Mouse (Mus musculus) MEL (cell line): ENCODE measurements around the gene Tcf19. TPM values are rescaled to one million over a fixed set of nuclear protein-coding genes. Genes with fewer than 3 reads are reported as not detected.

ENCODE experiments used
- DNase-seq: peaks from one replicate; pipeline ENCODE4 v3.0.0; 2011; ENCODE audit warnings: low read depth, low spot score
- H3K27ac ChIP-seq: 2 replicates; pipeline ENCODE4 v1.5.1; 2012; ENCODE audit warnings: low read depth, mild to moderate bottlenecking, control low read depth, low read length, moderate library complexity; ENCODE audit not compliant: control insufficient read depth
- H3K27me3 ChIP-seq, 2 experiments: fragments of 150-350 bp in 1 of 2; sonication (generic) in 1 of 2; 2 replicates each; pipeline ENCODE4 v1.6.1; 2012; ENCODE audit warnings: low read length in 2 of 2, mild to moderate bottlenecking in 2 of 2, improper control_type of control experiment in 1 of 2, moderate library complexity in 1 of 2; ENCODE audit not compliant: insufficient read depth in 2 of 2, control insufficient read depth in 1 of 2
- H3K36me3 ChIP-seq, 2 experiments: 2 replicates each; pipeline ENCODE4 v1.6.1; 2012 to 2014; ENCODE audit warnings: low read length in 2 of 2, improper control_type of control experiment in 1 of 2, inconsistent platforms in 1 of 2, mild to moderate bottlenecking in 1 of 2; ENCODE audit not compliant: insufficient read depth in 2 of 2, control insufficient read depth in 1 of 2
- H3K4me1 ChIP-seq, 2 experiments: fragments of 150-350 bp in 1 of 2; sonication (generic) in 1 of 2; 2 replicates each; pipeline ENCODE4 v1.6.1; 2012; ENCODE audit warnings: low read length in 2 of 2, improper control_type of control experiment in 1 of 2, mild to moderate bottlenecking in 1 of 2; ENCODE audit not compliant: insufficient read depth in 2 of 2, control insufficient read depth in 1 of 2
- H3K4me3 ChIP-seq, 2 experiments: fragments of 150-350 bp in 1 of 2; sonication (generic) in 1 of 2; 2 replicates each; pipeline ENCODE4 v1.5.1; 2012; ENCODE audit warnings: low read depth in 2 of 2, low read length in 2 of 2, mild to moderate bottlenecking in 2 of 2, moderate library complexity in 2 of 2, control low read depth in 1 of 2, improper control_type of control experiment in 1 of 2; ENCODE audit not compliant: control insufficient read depth in 1 of 2, insufficient read depth in 1 of 2
- H3K79me2 ChIP-seq: 2 replicates; pipeline ENCODE4 v1.6.1; 2012; ENCODE audit warnings: mild to moderate bottlenecking, low read length, moderate library complexity; ENCODE audit not compliant: control insufficient read depth, poor library complexity, insufficient read depth
- H3K9ac ChIP-seq: 2 replicates; pipeline ENCODE4 v1.6.1; 2012; ENCODE audit warnings: low read depth, mild to moderate bottlenecking, control low read depth, low read length, moderate library complexity; ENCODE audit not compliant: control insufficient read depth, poor library complexity, severe bottlenecking
- H3K9me3 ChIP-seq: fragments of 150-350 bp; sonication (generic); replicated peaks from 2 replicates; pipeline ENCODE4 v1.6.1; 2012; ENCODE audit warnings: mild to moderate bottlenecking, low read length, improper control_type of control experiment, moderate library complexity; ENCODE audit not compliant: insufficient read depth
- BHLHE40 ChIP-seq: IDR thresholded peaks from 2 replicates; pipeline ENCODE4 v1.6.1; 2012; ENCODE audit warnings: low read depth, mild to moderate bottlenecking, inconsistent platforms, low read length, improper control_type of control experiment, borderline replicate concordance
- CHD1 ChIP-seq: IDR thresholded peaks from 2 replicates; pipeline ENCODE4 v1.6.1; 2012; ENCODE audit warnings: low read depth, mild to moderate bottlenecking, inconsistent platforms, low read length, improper control_type of control experiment
- CTCF ChIP-seq, 3 experiments: IDR thresholded peaks in 2 of 3; conservative IDR thresholded peaks in 1 of 3; 2 replicates each; pipeline ENCODE4 v1.5.1; 2011 to 2012; ENCODE audit warnings: low read length in 3 of 3, low read depth in 2 of 3, mild to moderate bottlenecking in 2 of 3, improper control_type of control experiment in 1 of 3, inconsistent platforms in 1 of 3, mixed read lengths in 1 of 3, moderate library complexity in 1 of 3; ENCODE audit not compliant: control insufficient read depth in 1 of 3, insufficient read depth in 1 of 3, poor library complexity in 1 of 3, severe bottlenecking in 1 of 3
- EP300 ChIP-seq, 2 experiments: IDR thresholded peaks; 2 replicates each; pipeline ENCODE4 v1.6.1; 2011; ENCODE audit warnings: improper control_type of control experiment in 2 of 2, low read length in 2 of 2, low read depth in 1 of 2, mild to moderate bottlenecking in 1 of 2
- HCFC1 ChIP-seq: IDR thresholded peaks from 2 replicates; pipeline ENCODE4 v1.6.1; 2012; ENCODE audit warnings: low read depth, mild to moderate bottlenecking, inconsistent platforms, low read length, improper control_type of control experiment, moderate library complexity
- JUND ChIP-seq: IDR thresholded peaks from 2 replicates; pipeline ENCODE4 v1.6.1; 2011; ENCODE audit warnings: low read depth, mild to moderate bottlenecking, improper control_type of control experiment, low read length
- MAFK ChIP-seq: IDR thresholded peaks from 2 replicates; pipeline ENCODE4 v1.6.1; 2011; ENCODE audit warnings: low read depth, mild to moderate bottlenecking, low read length, improper control_type of control experiment, borderline replicate concordance
- MAX ChIP-seq: IDR thresholded peaks from 2 replicates; pipeline ENCODE4 v1.6.1; 2011; ENCODE audit warnings: low read length, improper control_type of control experiment
- MAZ ChIP-seq: IDR thresholded peaks from 2 replicates; pipeline ENCODE4 v1.6.1; 2012; ENCODE audit warnings: low read depth, mild to moderate bottlenecking, inconsistent platforms, low read length, improper control_type of control experiment
- MYC ChIP-seq: IDR thresholded peaks from 2 replicates; pipeline ENCODE4 v1.6.1; 2011; ENCODE audit warnings: low read depth, mild to moderate bottlenecking, low read length, improper control_type of control experiment, moderate library complexity
- NELFE ChIP-seq: IDR thresholded peaks from 2 replicates; pipeline ENCODE4 v1.6.1; 2011; ENCODE audit warnings: low read depth, low read length, improper control_type of control experiment
- NRF1 ChIP-seq: IDR thresholded peaks from 2 replicates; pipeline ENCODE4 v1.6.1; 2014; ENCODE audit warnings: low read depth, mild to moderate bottlenecking, inconsistent platforms, low read length, improper control_type of control experiment, moderate library complexity; ENCODE audit not compliant: poor library complexity, insufficient read depth, severe bottlenecking
- POLR2AphosphoS2 ChIP-seq: IDR thresholded peaks from 2 replicates; pipeline ENCODE4 v1.6.1; 2011; ENCODE audit warnings: low read length, improper control_type of control experiment
- POLR2AphosphoS5 ChIP-seq: IDR thresholded peaks from 2 replicates; pipeline ENCODE4 v1.6.1; 2012; ENCODE audit warnings: low read depth, borderline replicate concordance, mild to moderate bottlenecking, inconsistent platforms, low read length, moderate library complexity, mixed read lengths
- RAD21 ChIP-seq: IDR thresholded peaks from 2 replicates; pipeline ENCODE4 v1.6.1; 2011; ENCODE audit warnings: mild to moderate bottlenecking, low read depth, low read length, improper control_type of control experiment
- RCOR1 ChIP-seq: IDR thresholded peaks from 2 replicates; pipeline ENCODE4 v1.6.1; 2012; ENCODE audit warnings: low read depth, mild to moderate bottlenecking, inconsistent platforms, low read length, improper control_type of control experiment
- SIN3A ChIP-seq: IDR thresholded peaks from 2 replicates; pipeline ENCODE4 v1.6.1; 2012; ENCODE audit warnings: low read length, improper control_type of control experiment, inconsistent platforms
- SMC3 ChIP-seq: IDR thresholded peaks from 2 replicates; pipeline ENCODE4 v1.6.1; 2011; ENCODE audit warnings: low read depth, low read length, improper control_type of control experiment
- TAL1 ChIP-seq: IDR thresholded peaks from 2 replicates; pipeline ENCODE4 v1.6.1; 2012; ENCODE audit warnings: mild to moderate bottlenecking, inconsistent platforms, low read length, moderate library complexity, mixed read lengths
- TBP ChIP-seq: IDR thresholded peaks from 2 replicates; pipeline ENCODE4 v1.8.0; 2011; ENCODE audit warnings: low read depth, low read length, improper control_type of control experiment
- UBTF ChIP-seq: IDR thresholded peaks from 2 replicates; pipeline ENCODE4 v1.6.1; 2012; ENCODE audit warnings: low read depth, mild to moderate bottlenecking, inconsistent platforms, low read length, improper control_type of control experiment, moderate library complexity, borderline replicate concordance; ENCODE audit not compliant: insufficient read depth
- USF1 ChIP-seq: IDR thresholded peaks from 2 replicates; pipeline ENCODE4 v1.6.1; 2014; ENCODE audit warnings: low read depth, mild to moderate bottlenecking, inconsistent platforms, low read length, improper control_type of control experiment, moderate library complexity
- USF2 ChIP-seq, 2 experiments: IDR thresholded peaks; 2 replicates each; pipeline ENCODE4 v1.6.1; 2011 to 2012; ENCODE audit warnings: improper control_type of control experiment in 2 of 2, low read length in 2 of 2, borderline replicate concordance in 1 of 2, inconsistent platforms in 1 of 2, low read depth in 1 of 2, mild to moderate bottlenecking in 1 of 2; ENCODE audit not compliant: insufficient read depth in 1 of 2
- ZC3H11A ChIP-seq: IDR thresholded peaks from 2 replicates; pipeline ENCODE4 v1.6.1; 2012; ENCODE audit warnings: low read depth, mild to moderate bottlenecking, inconsistent platforms, low read length, improper control_type of control experiment
- ZMIZ1 ChIP-seq: IDR thresholded peaks from 2 replicates; pipeline ENCODE4 v1.6.1; 2012; ENCODE audit warnings: low read depth, mild to moderate bottlenecking, inconsistent platforms, low read length, improper control_type of control experiment, moderate library complexity
- ZNF384 ChIP-seq: IDR thresholded peaks from 2 replicates; pipeline ENCODE4 v1.6.1; 2012; ENCODE audit warnings: low read depth, mild to moderate bottlenecking, inconsistent platforms, low read length, improper control_type of control experiment
- polyA plus RNA-seq, 2 experiments: library from polyadenylated mRNA; stranded (reverse) in 1 of 2; unstranded in 1 of 2; fragments of >175 nt in 1 of 2; fragments of >200 nt in 1 of 2; gene quantifications; 2 replicates each; pipeline versions ENCODE4 v1.2.1 to v1.2.4; 2012; ENCODE audit warnings: low replicate concordance in 2 of 2, low read depth in 1 of 2; ENCODE audit not compliant: insufficient read length in 2 of 2, insufficient read depth in 1 of 2, missing spikeins in 1 of 2
- total RNA-seq: library from RNA; depleted of rRNA; stranded (reverse); fragments of 300-350 nt; gene quantifications from 2 replicates; pipeline ENCODE4 v1.2.3, GENCODE M21; 2012

Tcf19 gene
- total and polyA plus RNA-seq, 3 experiments: 16.6 to 25.7 TPM; not detected in 1

- Histone ChIP-seq H3K4me3 (no peak overlapping the region), H3K27me3 (0 out of 4 replicates have a peak, but pooled peaks cover 0 to 1% of the 10 kb centered on the region in 2 experiments), H3K9me3 (no peaks in the 10 kb centered on the region), H3K4me1 (no peaks in the 10 kb centered on the region), H3K36me3 (no peaks in the 10 kb centered on the region), H3K79me2 (no peaks in the 10 kb centered on the region), H3K27ac (no peak overlapping the region), H3K9ac (no peak overlapping the region)
- no peak for DNase-seq
- TF ChIP-seq USF2 (IDR thresholded peaks at IDR 0.05; ENCODE audit: borderline replicate concordance in 1 of 2, insufficient read depth in 1 of 2, low read depth in 1 of 2, low read length in 2 of 2) (no peak), USF1 (no peak), NRF1 (no peak), ZC3H11A (no peak), HCFC1 (no peak), TBP (no peak), MAZ (no peak), JUND (no peak), MAFK (no peak), ZMIZ1 (no peak), POLR2AphosphoS5 (no peak), MYC (no peak), EP300 (IDR thresholded peaks at IDR 0.05; ENCODE audit: low read depth in 1 of 2, low read length in 2 of 2) (no peak), MAX (no peak), TAL1 (no peak), SIN3A (no peak), RCOR1 (no peak)
These were observed 28.6 kb downstream of the Tcf19 start for GRCm38 (mm10) chr17:35488041-35488440.

GRCm38 (mm10) chr17:35486726-35487125, 29.9 kb downstream of the Tcf19 start:
- H3K27me3 ChIP-seq: no peaks in the 10 kb centered on the region
- no peak for DNase-seq
- TF ChIP-seq MAZ (no peak), RCOR1 (no peak), CHD1 (no peak), ZNF384 (no peak), TAL1 (no peak), NELFE (no peak), BHLHE40 (no peak), SMC3 (no peak), CTCF (IDR thresholded peaks at IDR 0.05 in 2 of 3, conservative IDR thresholded peaks at IDR 0.05 in 1 of 3; ENCODE audit: control insufficient read depth in 1 of 3, insufficient read depth in 1 of 3, low read depth in 2 of 3, low read length in 3 of 3, poor library complexity in 1 of 3, severe bottlenecking in 1 of 3) (no peak), UBTF (no peak), JUND (no peak), USF2 (IDR thresholded peaks at IDR 0.05; ENCODE audit: borderline replicate concordance in 1 of 2, insufficient read depth in 1 of 2, low read depth in 1 of 2, low read length in 2 of 2) (no peak), ZC3H11A (no peak), RAD21 (no peak), POLR2AphosphoS2 (no peak), POLR2AphosphoS5 (no peak)
- TF ChIP-seq, all 39 proteins: peak for 0
- Histone ChIP-seq H3K36me3 (no peaks in the 10 kb centered on the region), H3K4me1 (no peaks in the 10 kb centered on the region), H3K4me3 (no peak overlapping the region), H3K27ac (no peak overlapping the region), H3K9me3 (no peaks in the 10 kb centered on the region), H3K79me2 (no peaks in the 10 kb centered on the region), H3K9ac (no peak overlapping the region)
